Mouse (Mus musculus): Measurements from ENCODE around the gene Ncapd2. TPM values are rescaled to one million over a fixed set of nuclear protein-coding genes. Genes with fewer than 3 reads are reported as not detected.
"Not testable (repeated sequence)": the region's sequence is repeated elsewhere in the genome, so short reads cannot be mapped to it uniquely, and the experiment has no call there.

Gene Ncapd2
- polyA plus RNA-seq, 1 experiment from 2014 or later = 16.6 TPM

DNA sequence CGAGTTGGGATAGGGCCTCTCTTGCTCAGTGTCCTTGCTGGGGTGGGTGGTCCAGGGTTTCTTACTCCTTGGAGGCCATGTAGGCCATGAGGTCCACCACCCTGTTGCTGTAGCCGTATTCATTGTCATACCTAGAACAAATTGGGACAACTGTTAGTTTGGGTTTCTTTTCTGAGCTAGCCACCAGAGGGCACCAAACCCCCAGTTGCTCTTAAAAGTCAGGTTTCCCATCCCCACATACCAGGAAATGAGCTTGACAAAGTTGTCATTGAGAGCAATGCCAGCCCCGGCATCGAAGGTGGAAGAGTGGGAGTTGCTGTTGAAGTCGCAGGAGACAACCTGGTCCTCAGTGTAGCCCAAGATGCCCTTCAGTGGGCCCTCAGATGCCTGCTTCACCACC, 29.5 kb downstream of the Ncapd2 start:
- ATAC-seq (ENCODE audit: low FRiP score, low TSS enrichment); H3K4me1 ChIP-seq (replicated peaks; ENCODE audit: control insufficient read depth, insufficient read depth): not testable (repeated sequence)

DNA sequence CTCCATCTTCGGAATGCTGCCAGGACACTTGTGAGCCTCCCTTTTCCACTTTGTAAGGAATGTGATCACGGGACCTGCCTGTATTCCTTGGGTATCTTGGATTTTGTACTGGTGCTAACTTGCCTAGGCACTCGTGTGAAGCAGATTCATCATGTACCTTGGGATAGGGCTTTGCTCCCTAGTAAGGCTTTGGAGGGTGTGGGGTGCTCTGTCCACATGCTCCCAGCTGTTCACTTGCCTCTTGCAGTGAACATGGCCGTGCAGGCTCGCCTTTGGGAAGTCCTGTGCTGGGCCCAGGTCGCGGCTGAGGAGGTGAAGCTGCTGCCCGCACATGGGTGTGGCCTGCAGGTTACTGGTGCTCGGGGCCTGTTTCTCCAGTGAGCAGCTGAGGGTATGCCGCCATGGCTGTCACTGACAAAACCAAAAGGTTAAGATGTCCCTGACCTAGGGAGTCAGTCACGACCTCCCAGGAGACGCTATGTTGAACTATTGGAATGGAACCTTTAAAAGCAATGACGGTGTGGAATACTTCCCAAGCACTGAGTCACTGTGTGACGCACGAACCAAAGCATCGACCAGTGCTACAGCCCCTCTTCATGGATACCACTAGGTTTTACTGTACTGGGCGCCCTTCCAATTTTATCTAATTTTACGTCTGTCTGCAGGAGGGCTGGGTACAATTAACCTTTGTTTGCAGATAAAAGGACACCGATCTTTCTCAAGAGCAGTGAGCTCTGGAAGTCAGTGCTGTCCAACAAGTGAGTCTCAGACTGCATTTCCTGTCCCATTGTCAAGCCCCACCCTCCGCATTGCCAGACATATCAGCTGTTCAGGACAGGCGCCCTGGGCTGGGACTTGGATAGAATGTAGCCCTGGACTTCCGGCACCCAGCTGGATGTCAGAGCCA, 30.4 kb downstream of the Ncapd2 start:
- ATAC-seq (ENCODE audit: low FRiP score, low TSS enrichment) (no peak), DNase-seq (ENCODE audit: low spot score) (peak; percentile 56)
- peaks cover 7% of the 10 kb centered on the region for H3K36me3 ChIP-seq (ENCODE audit: control insufficient read depth, insufficient read depth, low read length)
- H3K27me3 ChIP-seq (ENCODE audit: control insufficient read depth, insufficient read depth, low read length) = no peaks in the 10 kb centered on the region
- H3K27ac ChIP-seq (replicated peaks) = peak overlapping the region; percentile 78
- no peak overlapping the region for H3K4me2 ChIP-seq (replicated peaks; ENCODE audit: low read depth)
- H3K9ac ChIP-seq (ENCODE audit: low read length) = no peak overlapping the region
- H3K4me1 ChIP-seq (replicated peaks; ENCODE audit: control insufficient read depth, insufficient read depth) = peaks cover 5% of the 10 kb centered on the region
- H3K9me3 ChIP-seq (ENCODE audit: control insufficient read depth, low read length) = no peaks in the 10 kb centered on the region
- WGBS = 21% methylated on average over 22 of the region's 22 CpGs
- no peak overlapping the region for H3K4me3 ChIP-seq (ENCODE audit: low read depth, low read length)
- TF ChIP-seq CTCF (IDR thresholded peaks at IDR 0.05; ENCODE audit: low read depth) = no peak
- no peak for TF ChIP-seq EP300 (optimal IDR thresholded peaks at IDR 0.05)

More for the DNA sequence above, 29.5 kb downstream of the Ncapd2 start:
- not testable (repeated sequence) for H3K27ac ChIP-seq (replicated peaks); H3K4me3 ChIP-seq (ENCODE audit: low read depth, low read length); H3K9me3 ChIP-seq (ENCODE audit: control insufficient read depth, low read length); H3K4me2 ChIP-seq (replicated peaks; ENCODE audit: low read depth); H3K9ac ChIP-seq (ENCODE audit: low read length); H3K27me3 ChIP-seq (ENCODE audit: control insufficient read depth, insufficient read depth, low read length); H3K36me3 ChIP-seq (ENCODE audit: control insufficient read depth, insufficient read depth, low read length)
- 2% methylated on average over 3 of the region's 5 CpGs for WGBS
- TF ChIP-seq CTCF (IDR thresholded peaks at IDR 0.05; ENCODE audit: low read depth) = peak; percentile 75
- DNase-seq (ENCODE audit: low spot score) = peak; percentile 80

DNA sequence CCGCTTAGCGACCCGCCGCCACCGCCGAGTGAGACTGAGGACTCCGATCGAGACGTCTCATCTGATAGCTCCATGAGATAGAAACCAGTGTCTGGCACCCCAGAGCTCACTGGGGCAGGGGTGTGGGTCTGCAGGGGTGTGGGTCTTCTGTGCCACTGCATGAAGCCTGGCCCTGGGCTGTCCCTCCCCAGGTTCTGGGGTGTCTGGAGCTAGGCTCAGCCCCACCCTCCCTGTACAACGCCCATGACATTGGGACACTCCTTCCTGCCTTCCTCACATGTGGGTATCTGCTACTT, 31.0 kb downstream of the Ncapd2 start:
- no peaks in the 10 kb centered on the region for H3K9me3 ChIP-seq (ENCODE audit: control insufficient read depth, low read length)
- no peak overlapping the region for H3K4me3 ChIP-seq (ENCODE audit: low read depth, low read length)
- H3K27ac ChIP-seq (replicated peaks) = peak overlapping the region; percentile 78; the same call in 1 of the 2 replicates
- WGBS = 66% methylated on average over 10 of the region's 10 CpGs
- peaks cover 7% of the 10 kb centered on the region for H3K36me3 ChIP-seq (ENCODE audit: control insufficient read depth, insufficient read depth, low read length)
- H3K4me2 ChIP-seq (replicated peaks; ENCODE audit: low read depth) = no peak overlapping the region
- H3K9ac ChIP-seq (ENCODE audit: low read length) = no peak overlapping the region
- ATAC-seq (ENCODE audit: low FRiP score, low TSS enrichment) = no peak
- H3K4me1 ChIP-seq (replicated peaks; ENCODE audit: control insufficient read depth, insufficient read depth) = peaks cover 5% of the 10 kb centered on the region
- TF ChIP-seq CTCF (IDR thresholded peaks at IDR 0.05; ENCODE audit: low read depth) = no peak
- TF ChIP-seq EP300 (optimal IDR thresholded peaks at IDR 0.05) = no peak
- no peaks in the 10 kb centered on the region for H3K27me3 ChIP-seq (ENCODE audit: control insufficient read depth, insufficient read depth, low read length)
- no peak for DNase-seq (ENCODE audit: low spot score)

DNA sequence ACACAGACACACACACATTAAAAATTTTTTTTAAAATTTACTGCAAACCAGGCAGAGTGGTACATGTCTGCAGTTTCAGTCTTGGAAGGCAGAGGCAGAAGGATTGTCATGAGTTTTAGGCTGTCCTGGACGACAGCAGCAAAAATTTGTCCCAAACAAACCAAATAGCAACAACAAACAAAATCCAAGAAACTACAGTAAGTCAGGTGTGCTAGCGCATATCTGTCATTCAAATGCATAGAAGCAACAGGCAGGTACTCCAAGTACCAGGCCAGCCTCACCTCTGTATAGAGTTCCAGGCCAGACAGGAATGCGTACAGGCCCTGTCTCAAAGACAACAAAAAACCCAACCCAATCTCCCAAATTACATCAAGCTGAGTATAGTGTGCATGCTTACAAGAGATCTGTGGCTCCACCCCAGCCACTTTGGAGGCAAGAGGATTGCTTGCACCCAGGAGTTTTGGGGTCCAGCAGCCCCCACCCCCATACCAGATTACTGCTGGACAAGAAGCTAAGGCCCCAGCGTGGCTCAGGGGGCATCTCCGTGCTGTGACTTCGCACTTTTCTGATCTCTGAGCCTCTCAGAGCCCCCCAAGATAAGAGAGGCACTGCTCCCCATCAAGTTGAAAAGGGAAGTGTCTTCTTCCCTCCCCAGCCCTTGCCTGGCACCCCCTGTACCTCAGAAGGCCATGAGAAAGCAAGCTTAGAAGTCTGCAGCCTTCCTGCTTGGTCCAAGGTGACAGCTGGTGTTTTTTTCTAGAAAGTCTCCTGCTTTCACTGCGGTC, 31.5 kb downstream of the Ncapd2 start:
- H3K9me3 ChIP-seq (ENCODE audit: control insufficient read depth, low read length) = no peaks in the 10 kb centered on the region
- peaks cover 5% of the 10 kb centered on the region for H3K4me1 ChIP-seq (replicated peaks; ENCODE audit: control insufficient read depth, insufficient read depth)
- H3K9ac ChIP-seq (ENCODE audit: low read length) = no peak overlapping the region
- H3K27me3 ChIP-seq (ENCODE audit: control insufficient read depth, insufficient read depth, low read length) = no peaks in the 10 kb centered on the region
- ATAC-seq (ENCODE audit: low FRiP score, low TSS enrichment) (no peak), DNase-seq (ENCODE audit: low spot score) (no peak)
- TF ChIP-seq CTCF (IDR thresholded peaks at IDR 0.05; ENCODE audit: low read depth) = no peak
- 72% methylated on average over 7 of the region's 7 CpGs for WGBS
- no peak overlapping the region for H3K4me2 ChIP-seq (replicated peaks; ENCODE audit: low read depth)
- H3K27ac ChIP-seq (replicated peaks) = no peak overlapping the region
- peaks cover 7% of the 10 kb centered on the region for H3K36me3 ChIP-seq (ENCODE audit: control insufficient read depth, insufficient read depth, low read length)
- no peak overlapping the region for H3K4me3 ChIP-seq (ENCODE audit: low read depth, low read length)

DNA sequence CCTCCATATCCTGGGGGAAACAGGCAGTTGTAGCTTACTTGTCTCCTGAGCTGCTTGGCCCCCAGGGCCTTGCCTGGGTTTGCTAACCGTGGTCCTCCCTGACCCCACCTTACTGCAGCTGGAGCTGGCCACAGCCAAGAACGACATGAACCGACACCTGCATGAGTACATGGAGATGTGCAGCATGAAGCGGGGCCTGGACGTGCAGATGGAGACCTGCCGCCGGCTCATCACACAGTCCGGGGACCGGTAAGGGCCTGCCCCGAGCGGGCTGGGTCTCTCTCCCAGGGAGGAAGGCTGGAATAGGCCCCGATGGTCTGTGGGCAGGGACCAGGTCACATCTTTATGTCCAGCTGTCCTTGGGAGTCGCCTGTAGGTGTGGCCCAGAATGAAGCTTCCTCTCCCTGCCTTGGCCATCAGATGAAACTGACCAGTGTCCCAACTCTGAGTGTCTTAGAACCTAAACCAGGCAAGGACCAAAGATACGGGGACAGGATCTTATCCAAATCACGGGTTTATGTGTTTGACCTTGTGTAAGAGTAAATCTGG, 32.5 kb downstream of the Ncapd2 start:
- Histone ChIP-seq H3K4me3 (ENCODE audit: low read depth, low read length) (no peak overlapping the region), H3K27ac (replicated peaks) (no peak overlapping the region), H3K4me2 (replicated peaks; ENCODE audit: low read depth) (no peak overlapping the region), H3K9me3 (ENCODE audit: control insufficient read depth, low read length) (no peaks in the 10 kb centered on the region), H3K36me3 (ENCODE audit: control insufficient read depth, insufficient read depth, low read length) (peaks cover 7% of the 10 kb centered on the region), H3K27me3 (ENCODE audit: control insufficient read depth, insufficient read depth, low read length) (no peaks in the 10 kb centered on the region), H3K9ac (ENCODE audit: low read length) (no peak overlapping the region), H3K4me1 (replicated peaks; ENCODE audit: control insufficient read depth, insufficient read depth) (peaks cover 4% of the 10 kb centered on the region)
- 76% methylated on average over 15 of the region's 15 CpGs for WGBS
- DNase-seq (ENCODE audit: low spot score) (no peak), ATAC-seq (ENCODE audit: low FRiP score, low TSS enrichment) (no peak)
- TF ChIP-seq EP300 (optimal IDR thresholded peaks at IDR 0.05) (no peak), CTCF (IDR thresholded peaks at IDR 0.05; ENCODE audit: low read depth) (no peak)
